Mouse (Mus musculus) testis, adult 2 months (tissue): ENCODE measurements at regions not wholly inside any gene's neighbourhood (a gene's known extent, or its start where the extent isn't known, plus 50 kb on each side); places are given as distances from the start of the nearest gene placed in this dataset.

ENCODE experiments used
- CTCF ChIP-seq: fragments of 200-500 bp; IDR thresholded peaks from 2 replicates; pipeline ENCODE4 v1.5.1; 2012; ENCODE audit warnings: low read depth, mild to moderate bottlenecking, inconsistent platforms, low read length, moderate library complexity; ENCODE audit not compliant: control insufficient read depth, insufficient read depth, insufficient replicate concordance
- POLR2A ChIP-seq: fragments of 200-500 bp; IDR thresholded peaks from 2 replicates; pipeline ENCODE4 v1.6.1; 2012; ENCODE audit warnings: low read depth, mild to moderate bottlenecking, inconsistent platforms, low read length, moderate library complexity; ENCODE audit not compliant: control insufficient read depth

- TF ChIP-seq CTCF (no peak), POLR2A (no peak)
Measured at GRCm38 (mm10) chr1:80073950-80074349, 144.3 kb downstream of the Fam124b start.
